Mouse (Mus musculus): ENCODE data around the gene Tdrkh. TPM values are rescaled to one million over a fixed set of nuclear protein-coding genes. Genes with fewer than 3 reads are reported as not detected.

Tdrkh gene
- 0.15 and 0.19 TPM in 2 replicates for polyA plus RNA-seq (2012; rRNA removed)

- Histone ChIP-seq H3K27me3 (ENCODE audit: control insufficient read depth, insufficient read depth, low read length) (0 out of 2 replicates have a peak, but pooled peaks cover 1% of the 10 kb centered on the region), H3K36me3 (ENCODE audit: control insufficient read depth, insufficient read depth, low read length) (no peaks in the 10 kb centered on the region), H3K4me1 (ENCODE audit: control insufficient read depth, insufficient read depth, insufficient read length) (peaks cover 3% of the 10 kb centered on the region; the same call in 1 of the 2 replicates), H3K27ac (ENCODE audit: insufficient read depth, low read length) (no peak within 1 kb of the TSS), H3K4me3 (ENCODE audit: extremely low read depth, insufficient read depth, insufficient read length) (peak within 1 kb of the TSS; percentile 67)
- peak; percentile 89 for DNase-seq (ENCODE audit: low read depth in 1 of 2, low spot score in 2 of 2)
- TF ChIP-seq CTCF (IDR thresholded peaks at IDR 0.05; ENCODE audit: extremely low read depth, insufficient read depth, insufficient read length, insufficient replicate concordance) (no peak), POLR2A (IDR thresholded peaks at IDR 0.05; ENCODE audit: low read depth, low read length) (no peak)
- whole genome bisulfite sequencing, result 9% methylated on average over 52 of the region's 52 CpGs
Measured at GRCm38 (mm10) chr3:94413031-94413679, at the start of gene Tdrkh. TSS of gene Tdrkh (plus strand) at chr3:94413273.

- TF ChIP-seq POLR2A (IDR thresholded peaks at IDR 0.05; ENCODE audit: low read depth, low read length), result no peak
- TF ChIP-seq CTCF (IDR thresholded peaks at IDR 0.05; ENCODE audit: extremely low read depth, insufficient read depth, insufficient read length, insufficient replicate concordance), result no peak
- no peak overlapping the region for H3K27ac ChIP-seq (ENCODE audit: insufficient read depth, low read length)
- H3K4me3 ChIP-seq (ENCODE audit: extremely low read depth, insufficient read depth, insufficient read length), result no peak overlapping the region; the same call in 1 of the 2 replicates
- H3K4me1 ChIP-seq (ENCODE audit: control insufficient read depth, insufficient read depth, insufficient read length), result peaks cover 6% of the 10 kb centered on the region; the same call in 1 of the 2 replicates
- H3K36me3 ChIP-seq (ENCODE audit: control insufficient read depth, insufficient read depth, low read length), result no peaks in the 10 kb centered on the region
- DNase-seq (ENCODE audit: low read depth in 1 of 2, low spot score in 2 of 2), result no peak
- H3K27me3 ChIP-seq (ENCODE audit: control insufficient read depth, insufficient read depth, low read length), result peaks cover 5% of the 10 kb centered on the region
- 14% methylated on average over 97 of the region's 97 CpGs for WGBS
Measured at GRCm38 (mm10) chr3:94363291-94364153, 49.6 kb upstream of the Tdrkh start.

- 12% methylated on average over 23 of the region's 23 CpGs for WGBS
- Histone ChIP-seq H3K4me3 (ENCODE audit: extremely low read depth, insufficient read depth, insufficient read length) (no peak overlapping the region), H3K27me3 (ENCODE audit: control insufficient read depth, insufficient read depth, low read length) (peaks cover 5% of the 10 kb centered on the region), H3K27ac (ENCODE audit: insufficient read depth, low read length) (no peak overlapping the region), H3K36me3 (ENCODE audit: control insufficient read depth, insufficient read depth, low read length) (no peaks in the 10 kb centered on the region), H3K4me1 (ENCODE audit: control insufficient read depth, insufficient read depth, insufficient read length) (peaks cover 6% of the 10 kb centered on the region; the same call in 1 of the 2 replicates)
- DNase-seq (ENCODE audit: low read depth in 1 of 2, low spot score in 2 of 2), result no peak
- TF ChIP-seq POLR2A (IDR thresholded peaks at IDR 0.05; ENCODE audit: low read depth, low read length), result no peak
- no peak for TF ChIP-seq CTCF (IDR thresholded peaks at IDR 0.05; ENCODE audit: extremely low read depth, insufficient read depth, insufficient read length, insufficient replicate concordance)
Measured at GRCm38 (mm10) chr3:94364154-94364526, 48.9 kb upstream of the Tdrkh start.

GRCm38 (mm10) chr3:94366761-94367160, 46.3 kb upstream of the Tdrkh start:
- TF ChIP-seq CTCF (IDR thresholded peaks at IDR 0.05; ENCODE audit: extremely low read depth, insufficient read depth, insufficient read length, insufficient replicate concordance), result peak; percentile 86; the same call in 1 of the 2 replicates
- TF ChIP-seq POLR2A (IDR thresholded peaks at IDR 0.05; ENCODE audit: low read depth, low read length), result no peak
- DNase-seq (ENCODE audit: low read depth in 1 of 2, low spot score in 2 of 2), result peak; percentile 41 to 63

DNA sequence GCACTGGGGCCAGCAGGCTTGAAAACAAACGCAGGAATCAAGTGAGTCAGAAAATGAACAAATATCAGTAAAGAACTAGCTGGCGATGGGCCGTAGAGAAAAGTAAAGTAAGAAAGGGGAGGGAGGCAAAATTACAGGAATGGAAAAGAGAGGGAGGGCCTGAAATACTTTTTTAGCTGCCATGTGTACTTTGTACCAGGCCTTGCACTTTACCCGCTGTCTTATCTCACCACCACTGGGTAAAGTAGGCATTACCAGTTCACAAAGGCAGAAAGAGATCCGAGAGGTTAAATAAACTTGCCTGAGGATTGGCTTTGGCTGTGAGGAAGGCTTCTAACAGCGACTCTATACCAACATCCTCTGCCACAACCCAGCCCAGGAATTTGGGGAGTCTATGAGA, 45.6 kb upstream of the Tdrkh start:
- peaks cover 6% of the 10 kb centered on the region; the same call in 1 of the 2 replicates for H3K4me1 ChIP-seq (ENCODE audit: control insufficient read depth, insufficient read depth, insufficient read length)
- TF ChIP-seq POLR2A (IDR thresholded peaks at IDR 0.05; ENCODE audit: low read depth, low read length) (no peak), CTCF (IDR thresholded peaks at IDR 0.05; ENCODE audit: extremely low read depth, insufficient read depth, insufficient read length, insufficient replicate concordance) (no peak)
- 90% methylated on average over 6 of the region's 6 CpGs for WGBS
- H3K36me3 ChIP-seq (ENCODE audit: control insufficient read depth, insufficient read depth, low read length), result no peaks in the 10 kb centered on the region
- H3K27me3 ChIP-seq (ENCODE audit: control insufficient read depth, insufficient read depth, low read length), result peaks cover 5% of the 10 kb centered on the region
- H3K4me3 ChIP-seq (ENCODE audit: extremely low read depth, insufficient read depth, insufficient read length), result no peak overlapping the region
- DNase-seq (ENCODE audit: low read depth in 1 of 2, low spot score in 2 of 2), result no peak
- H3K27ac ChIP-seq (ENCODE audit: insufficient read depth, low read length), result no peak overlapping the region

More at GRCm38 (mm10) chr3:94366761-94367160, 46.3 kb upstream of the Tdrkh start:
- Histone ChIP-seq H3K27ac (ENCODE audit: insufficient read depth, low read length) (no peak overlapping the region), H3K4me1 (ENCODE audit: control insufficient read depth, insufficient read depth, insufficient read length) (peaks cover 6% of the 10 kb centered on the region; the same call in 1 of the 2 replicates), H3K4me3 (ENCODE audit: extremely low read depth, insufficient read depth, insufficient read length) (no peak overlapping the region), H3K36me3 (ENCODE audit: control insufficient read depth, insufficient read depth, low read length) (no peaks in the 10 kb centered on the region), H3K27me3 (ENCODE audit: control insufficient read depth, insufficient read depth, low read length) (peaks cover 5% of the 10 kb centered on the region)
- 35% methylated on average over 3 of the region's 3 CpGs for WGBS

DNA sequence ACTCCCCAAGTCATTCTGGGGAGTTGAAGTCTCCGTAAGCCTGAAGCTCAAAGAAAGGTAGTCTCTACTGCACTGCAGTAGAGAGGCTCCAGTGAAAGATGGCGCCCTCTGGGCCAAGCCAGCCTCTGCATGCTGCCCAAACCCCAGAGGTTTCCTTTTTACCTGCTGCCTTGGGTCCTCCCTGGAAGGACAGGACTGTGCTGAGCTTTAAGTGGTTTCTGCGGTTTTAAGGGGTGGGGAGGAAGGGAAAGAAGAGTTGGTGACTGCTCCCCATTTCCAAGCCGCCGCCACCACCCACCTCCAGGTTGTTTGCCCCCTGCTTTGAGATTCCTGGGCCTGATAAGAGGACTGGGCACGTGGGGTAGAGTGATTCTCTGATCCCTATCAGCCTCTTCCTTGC, 44.4 kb upstream of the Tdrkh start:
- Histone ChIP-seq H3K27ac (ENCODE audit: insufficient read depth, low read length) (no peak overlapping the region), H3K27me3 (ENCODE audit: control insufficient read depth, insufficient read depth, low read length) (peaks cover under 1% of the 10 kb centered on the region), H3K4me3 (ENCODE audit: extremely low read depth, insufficient read depth, insufficient read length) (no peak overlapping the region), H3K4me1 (ENCODE audit: control insufficient read depth, insufficient read depth, insufficient read length) (peaks cover 6% of the 10 kb centered on the region; the same call in 1 of the 2 replicates), H3K36me3 (ENCODE audit: control insufficient read depth, insufficient read depth, low read length) (no peaks in the 10 kb centered on the region)
- TF ChIP-seq POLR2A (IDR thresholded peaks at IDR 0.05; ENCODE audit: low read depth, low read length) (no peak), CTCF (IDR thresholded peaks at IDR 0.05; ENCODE audit: extremely low read depth, insufficient read depth, insufficient read length, insufficient replicate concordance) (no peak)
- WGBS, result 53% methylated on average over 6 of the region's 6 CpGs
- DNase-seq (ENCODE audit: low read depth in 1 of 2, low spot score in 2 of 2), result no peak

Data from spleen, adult 2 months (tissue).